Mouse (Mus musculus): ENCODE data around the gene Atp8b5. TPM values are rescaled to one million over a fixed set of nuclear protein-coding genes. Genes with fewer than 3 reads are reported as not detected.

Gene Atp8b5
- polyA plus RNA-seq, 1 experiment from 2014 or later: 1.1 TPM

- H3K27ac ChIP-seq (ENCODE audit: low read depth, low read length): peak overlapping the region; percentile 92
- peak overlapping the region; percentile 82 for H3K9ac ChIP-seq (ENCODE audit: low read depth, low read length)
- no peaks in the 10 kb centered on the region for H3K36me3 ChIP-seq (ENCODE audit: control insufficient read depth, insufficient read depth)
- no peaks in the 10 kb centered on the region for H3K9me3 ChIP-seq (ENCODE audit: control insufficient read depth)
- no peaks in the 10 kb centered on the region for H3K27me3 ChIP-seq (replicated peaks; ENCODE audit: control insufficient read depth, insufficient read depth, low read length)
- peak overlapping the region; percentile 89 for H3K4me2 ChIP-seq (replicated peaks; ENCODE audit: low read depth)
- peak overlapping the region; percentile 76 for H3K4me3 ChIP-seq (ENCODE audit: low read depth, low read length)
- TF ChIP-seq CTCF (IDR thresholded peaks at IDR 0.05; ENCODE audit: low read depth): no peak
- peak; percentile 28 for ATAC-seq
- H3K4me1 ChIP-seq (replicated peaks; ENCODE audit: control insufficient read depth, insufficient read depth, low read length): no peaks in the 10 kb centered on the region; the same call in 1 of the 2 replicates
- 4% methylated on average over 23 of the region's 33 CpGs for WGBS
Observed at GRCm38 (mm10) chr4:43382155-43383020, 115.4 kb downstream of the Atp8b5 start.

DNA sequence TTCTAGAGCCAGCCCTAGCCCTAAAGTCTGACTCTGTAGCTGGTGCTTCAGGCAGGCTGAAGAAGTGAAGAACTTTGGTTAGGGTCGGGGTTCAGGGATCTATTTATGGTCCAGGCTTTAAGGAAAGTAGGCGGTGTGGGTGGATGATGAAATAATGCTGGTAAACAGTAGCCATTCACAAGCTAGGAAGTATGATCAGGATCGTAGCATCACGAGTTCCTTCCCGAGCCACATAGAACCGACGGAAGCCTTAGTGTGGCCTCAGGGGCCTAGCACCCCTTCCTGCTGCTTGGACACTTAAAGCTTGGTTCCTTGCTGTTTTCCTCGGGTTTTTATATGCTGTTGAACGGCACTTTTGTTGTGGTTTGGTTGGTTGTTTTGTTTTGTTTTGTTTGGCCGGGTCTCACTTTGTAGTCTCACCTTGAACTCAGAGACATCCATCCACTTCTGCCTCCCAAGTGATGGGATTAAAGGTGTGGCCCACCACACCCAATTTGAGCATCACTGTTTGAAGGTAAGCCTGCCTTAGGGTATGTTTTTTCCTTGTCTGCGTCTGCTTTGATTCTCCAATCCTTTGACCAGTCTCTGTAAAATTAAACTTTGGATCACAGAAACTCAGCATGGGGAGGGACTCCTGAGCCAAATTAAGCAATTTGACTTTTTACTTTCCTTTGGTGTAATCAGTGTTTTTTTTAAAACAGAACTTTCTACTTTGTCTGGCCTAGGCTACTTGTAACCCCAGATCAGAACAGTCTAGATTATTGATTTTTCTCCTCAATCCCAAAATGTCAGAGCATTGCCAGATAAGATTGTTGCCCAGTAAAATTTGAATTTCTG is 116.5 kb downstream of the Atp8b5 start:
- peak; percentile 32 for ATAC-seq
- H3K27ac ChIP-seq (ENCODE audit: low read depth, low read length): peak overlapping the region; percentile 92
- H3K9ac ChIP-seq (ENCODE audit: low read depth, low read length): 0 out of 2 replicates have a peak overlapping the region, but pooled peaks have one; percentile 8

GRCm38 (mm10) chr4:43384083-43384460 is 117.1 kb downstream of the Atp8b5 start:
- H3K4me2 ChIP-seq (replicated peaks; ENCODE audit: low read depth): peak overlapping the region; percentile 89
- no peak overlapping the region for H3K4me3 ChIP-seq (ENCODE audit: low read depth, low read length)
- peaks cover 7% of the 10 kb centered on the region; the same call in 1 of the 2 replicates for H3K36me3 ChIP-seq (ENCODE audit: control insufficient read depth, insufficient read depth)
- ATAC-seq: no peak
- H3K27me3 ChIP-seq (replicated peaks; ENCODE audit: control insufficient read depth, insufficient read depth, low read length): no peaks in the 10 kb centered on the region
- 0 out of 2 replicates have a peak overlapping the region, but pooled peaks have one; percentile 8 for H3K9ac ChIP-seq (ENCODE audit: low read depth, low read length)
- no peak for TF ChIP-seq CTCF (IDR thresholded peaks at IDR 0.05; ENCODE audit: low read depth)
- H3K27ac ChIP-seq (ENCODE audit: low read depth, low read length): peak overlapping the region; percentile 92; the same call in 1 of the 2 replicates
- H3K4me1 ChIP-seq (replicated peaks; ENCODE audit: control insufficient read depth, insufficient read depth, low read length): no peaks in the 10 kb centered on the region; the same call in 1 of the 2 replicates
- H3K9me3 ChIP-seq (ENCODE audit: control insufficient read depth): no peaks in the 10 kb centered on the region
- WGBS: 87% methylated on average over 5 of the region's 5 CpGs

More for the DNA sequence above, 116.5 kb downstream of the Atp8b5 start:
- H3K36me3 ChIP-seq (ENCODE audit: control insufficient read depth, insufficient read depth): peaks cover 4% of the 10 kb centered on the region; the same call in 1 of the 2 replicates
- WGBS: 33% methylated on average over 11 of the region's 11 CpGs
- peak overlapping the region; percentile 89 for H3K4me2 ChIP-seq (replicated peaks; ENCODE audit: low read depth)
- H3K9me3 ChIP-seq (ENCODE audit: control insufficient read depth): no peaks in the 10 kb centered on the region
- H3K27me3 ChIP-seq (replicated peaks; ENCODE audit: control insufficient read depth, insufficient read depth, low read length): no peaks in the 10 kb centered on the region
- H3K4me1 ChIP-seq (replicated peaks; ENCODE audit: control insufficient read depth, insufficient read depth, low read length): no peaks in the 10 kb centered on the region; the same call in 1 of the 2 replicates
- no peak for TF ChIP-seq CTCF (IDR thresholded peaks at IDR 0.05; ENCODE audit: low read depth)
- H3K4me3 ChIP-seq (ENCODE audit: low read depth, low read length): peak overlapping the region; percentile 76

DNA sequence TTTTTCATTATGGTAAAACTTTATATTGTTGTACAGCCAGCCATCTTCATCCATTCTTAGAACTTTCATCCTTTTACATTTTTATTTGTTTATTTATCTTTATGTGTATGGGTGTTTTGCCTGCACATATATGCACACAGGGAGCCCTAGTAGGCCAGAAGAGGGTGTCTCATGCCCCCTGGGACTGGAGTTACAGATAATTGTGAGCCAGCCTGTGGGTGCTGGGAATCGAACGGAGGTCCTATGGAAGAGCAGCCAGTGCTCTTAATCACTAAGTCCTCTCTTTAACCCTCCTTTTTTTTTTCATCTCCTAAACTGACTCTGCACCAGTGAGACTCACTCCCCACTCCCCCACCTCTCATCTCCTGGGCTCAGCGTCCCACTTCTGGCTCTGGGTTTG is 117.6 kb downstream of the Atp8b5 start:
- peak overlapping the region; percentile 89 for H3K4me2 ChIP-seq (replicated peaks; ENCODE audit: low read depth)
- H3K36me3 ChIP-seq (ENCODE audit: control insufficient read depth, insufficient read depth): peaks cover 7% of the 10 kb centered on the region; the same call in 1 of the 2 replicates
- no peak overlapping the region for H3K27ac ChIP-seq (ENCODE audit: low read depth, low read length)
- no peak overlapping the region for H3K4me3 ChIP-seq (ENCODE audit: low read depth, low read length)
- no peaks in the 10 kb centered on the region for H3K27me3 ChIP-seq (replicated peaks; ENCODE audit: control insufficient read depth, insufficient read depth, low read length)
- TF ChIP-seq CTCF (IDR thresholded peaks at IDR 0.05; ENCODE audit: low read depth): no peak
- 93% methylated on average over 3 of the region's 3 CpGs for WGBS
- ATAC-seq: no peak
- no peak overlapping the region for H3K9ac ChIP-seq (ENCODE audit: low read depth, low read length)
- no peaks in the 10 kb centered on the region for H3K9me3 ChIP-seq (ENCODE audit: control insufficient read depth)
- no peaks in the 10 kb centered on the region; the same call in 1 of the 2 replicates for H3K4me1 ChIP-seq (replicated peaks; ENCODE audit: control insufficient read depth, insufficient read depth, low read length)

GRCm38 (mm10) chr4:43386932-43387331 is 120.0 kb downstream of the Atp8b5 start:
- Histone ChIP-seq H3K4me2 (replicated peaks; ENCODE audit: low read depth) (no peak overlapping the region), H3K27me3 (replicated peaks; ENCODE audit: control insufficient read depth, insufficient read depth, low read length) (no peaks in the 10 kb centered on the region), H3K9me3 (ENCODE audit: control insufficient read depth) (no peaks in the 10 kb centered on the region), H3K36me3 (ENCODE audit: control insufficient read depth, insufficient read depth) (peaks cover 7% of the 10 kb centered on the region; the same call in 1 of the 2 replicates), H3K9ac (ENCODE audit: low read depth, low read length) (no peak overlapping the region), H3K4me3 (ENCODE audit: low read depth, low read length) (no peak overlapping the region), H3K4me1 (replicated peaks; ENCODE audit: control insufficient read depth, insufficient read depth, low read length) (no peaks in the 10 kb centered on the region; the same call in 1 of the 2 replicates), H3K27ac (ENCODE audit: low read depth, low read length) (no peak overlapping the region)
- TF ChIP-seq CTCF (IDR thresholded peaks at IDR 0.05; ENCODE audit: low read depth): no peak
- no peak for ATAC-seq

- no peaks in the 10 kb centered on the region for H3K27me3 ChIP-seq (replicated peaks; ENCODE audit: control insufficient read depth, insufficient read depth, low read length)
- ATAC-seq: no peak
- no peak for TF ChIP-seq CTCF (IDR thresholded peaks at IDR 0.05; ENCODE audit: low read depth)
- H3K9me3 ChIP-seq (ENCODE audit: control insufficient read depth): no peaks in the 10 kb centered on the region
- H3K27ac ChIP-seq (ENCODE audit: low read depth, low read length): no peak overlapping the region
- H3K36me3 ChIP-seq (ENCODE audit: control insufficient read depth, insufficient read depth): peaks cover 7% of the 10 kb centered on the region; the same call in 1 of the 2 replicates
- H3K4me2 ChIP-seq (replicated peaks; ENCODE audit: low read depth): no peak overlapping the region
- 81% methylated on average over 2 of the region's 2 CpGs for WGBS
- no peak overlapping the region for H3K4me3 ChIP-seq (ENCODE audit: low read depth, low read length)
- no peak overlapping the region for H3K9ac ChIP-seq (ENCODE audit: low read depth, low read length)
- no peaks in the 10 kb centered on the region; the same call in 1 of the 2 replicates for H3K4me1 ChIP-seq (replicated peaks; ENCODE audit: control insufficient read depth, insufficient read depth, low read length)
Observed at GRCm38 (mm10) chr4:43389390-43389789, 122.4 kb downstream of the Atp8b5 start.

Data from intestine, postnatal 0 days (tissue).